Mouse (Mus musculus): ENCODE measurements around the gene Tenm4.

Tenm4 gene

DNA sequence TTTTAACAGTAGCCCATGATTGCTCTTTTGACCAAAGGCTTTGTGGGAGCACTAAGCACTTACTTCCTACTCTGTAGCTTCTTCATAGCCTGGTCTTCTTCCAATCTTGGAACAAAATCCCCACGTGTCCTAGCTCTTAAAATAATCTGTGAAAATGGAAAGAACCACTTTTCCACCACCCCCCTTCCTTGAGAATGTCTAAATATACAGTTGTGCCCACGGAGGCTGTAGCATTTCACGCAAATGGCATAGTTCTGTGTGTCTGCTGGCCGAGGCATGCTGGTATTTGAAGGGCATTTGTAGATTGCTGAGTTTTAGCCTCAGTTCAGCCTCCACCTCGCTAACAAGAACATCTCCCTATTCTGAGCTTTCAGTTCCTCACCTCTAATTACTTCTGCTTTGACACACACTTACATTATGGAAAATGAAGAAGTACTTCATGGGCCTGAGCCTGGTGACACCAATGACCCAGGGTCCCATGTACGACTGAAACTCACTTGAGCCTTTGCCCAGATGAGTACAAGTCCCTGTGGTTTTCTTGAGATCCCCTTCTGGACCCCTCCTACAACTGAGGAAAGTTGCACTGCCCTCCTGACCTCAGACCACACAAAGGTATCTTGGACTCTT lies 306.1 kb downstream of the Tenm4 start:
- no peak for DNase-seq (ENCODE audit: low spot score)

DNA sequence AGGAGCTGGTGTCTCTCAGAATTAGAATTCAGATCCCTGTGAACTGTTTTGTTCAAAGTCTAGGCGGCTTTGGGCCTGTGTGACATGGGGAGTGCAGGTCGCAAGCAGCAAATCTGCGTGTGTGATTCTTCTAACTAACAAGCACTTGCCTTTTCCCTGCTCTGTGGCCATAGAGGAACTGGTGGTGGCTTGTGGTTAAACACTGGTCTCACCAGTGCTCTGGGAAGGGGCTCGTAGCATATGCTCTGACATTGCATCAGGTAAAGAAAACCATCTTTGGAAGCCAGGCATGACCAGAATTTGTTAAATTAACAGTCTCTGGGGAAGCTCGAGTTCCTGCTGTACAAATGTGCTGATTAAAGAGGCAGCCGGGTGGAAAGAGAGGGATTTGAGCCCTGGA lies 308.1 kb downstream of the Tenm4 start:
- no peak for DNase-seq (ENCODE audit: low spot score)

DNA sequence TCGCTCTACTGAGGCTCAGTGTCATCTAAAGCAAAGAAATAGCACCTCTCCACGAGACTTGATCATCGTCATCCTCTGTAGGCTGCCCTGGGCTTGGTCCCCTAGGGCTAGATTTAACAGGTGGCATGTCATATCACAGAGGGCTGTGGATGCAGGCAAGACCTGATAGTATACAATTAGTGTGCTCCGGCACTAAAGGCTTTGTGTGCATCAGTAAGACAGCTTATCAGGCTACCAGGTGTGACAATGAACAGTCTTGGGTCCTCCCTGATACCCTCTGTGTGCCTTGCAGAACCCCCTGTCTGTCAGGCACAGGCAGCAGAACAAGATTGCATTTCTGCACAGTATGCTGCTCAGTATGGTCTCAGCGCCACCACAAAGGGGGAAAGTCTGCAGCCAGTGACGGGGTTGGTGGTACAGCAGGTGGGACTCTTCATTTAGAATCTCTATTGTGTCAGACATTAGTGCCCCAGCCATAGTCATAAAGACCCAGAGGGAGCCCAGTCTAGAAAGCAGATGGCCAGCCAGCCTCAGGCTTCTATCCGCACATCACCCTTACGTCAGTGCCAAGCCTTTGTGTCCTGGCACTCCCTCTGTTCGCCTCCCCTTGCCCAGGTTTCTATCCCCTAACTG lies 309.4 kb downstream of the Tenm4 start:
- no peak for DNase-seq (ENCODE audit: low spot score)

DNA sequence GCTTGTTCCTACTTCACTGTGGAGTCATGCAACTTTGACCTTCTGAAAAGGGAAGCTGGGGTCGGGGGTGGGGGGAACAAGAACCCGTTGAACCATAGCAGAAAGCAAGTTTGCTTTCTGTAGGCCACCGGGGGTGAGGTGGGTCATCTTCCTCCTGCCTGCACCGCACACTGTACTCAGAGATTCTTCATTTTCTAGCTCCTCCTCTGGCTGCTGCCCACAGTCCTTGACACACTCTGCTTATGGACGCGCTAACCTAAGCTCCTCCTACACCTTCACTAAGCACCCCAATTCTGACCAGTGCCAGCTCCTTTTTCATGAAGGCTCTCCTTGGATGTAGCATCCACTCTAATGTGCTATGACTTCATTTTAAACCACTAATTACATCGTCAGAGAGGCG lies 311.9 kb downstream of the Tenm4 start:
- no peak for DNase-seq (ENCODE audit: low spot score)

DNA sequence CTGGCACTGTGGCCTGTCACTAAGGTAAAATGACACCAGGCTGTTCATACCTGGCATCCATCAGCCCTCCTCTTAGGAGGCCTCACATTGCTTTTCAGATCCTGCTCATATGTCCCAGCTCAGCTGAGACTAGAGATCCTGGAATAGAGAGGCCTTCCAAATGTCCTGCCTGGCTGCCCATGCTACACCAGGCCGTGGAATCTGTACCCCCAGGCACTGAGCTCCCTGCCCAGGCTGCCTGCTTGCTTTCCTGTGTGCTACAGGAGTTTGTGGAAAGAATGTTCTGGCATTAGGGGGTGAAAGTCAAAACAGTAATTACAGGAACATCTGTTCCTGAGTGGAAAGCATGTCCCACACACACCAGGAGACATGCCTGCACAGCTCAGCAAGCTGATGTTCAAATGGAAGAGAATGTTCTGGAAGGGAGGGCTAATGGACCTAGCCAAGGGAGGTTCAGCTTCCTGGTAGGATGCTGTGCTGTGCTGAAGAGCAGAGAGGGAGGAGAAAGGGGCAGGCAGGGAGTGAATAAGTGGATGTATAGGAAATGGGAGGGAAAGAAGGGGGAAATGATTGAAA lies 313.0 kb downstream of the Tenm4 start:
- DNase-seq (ENCODE audit: low spot score), result no peak

DNA sequence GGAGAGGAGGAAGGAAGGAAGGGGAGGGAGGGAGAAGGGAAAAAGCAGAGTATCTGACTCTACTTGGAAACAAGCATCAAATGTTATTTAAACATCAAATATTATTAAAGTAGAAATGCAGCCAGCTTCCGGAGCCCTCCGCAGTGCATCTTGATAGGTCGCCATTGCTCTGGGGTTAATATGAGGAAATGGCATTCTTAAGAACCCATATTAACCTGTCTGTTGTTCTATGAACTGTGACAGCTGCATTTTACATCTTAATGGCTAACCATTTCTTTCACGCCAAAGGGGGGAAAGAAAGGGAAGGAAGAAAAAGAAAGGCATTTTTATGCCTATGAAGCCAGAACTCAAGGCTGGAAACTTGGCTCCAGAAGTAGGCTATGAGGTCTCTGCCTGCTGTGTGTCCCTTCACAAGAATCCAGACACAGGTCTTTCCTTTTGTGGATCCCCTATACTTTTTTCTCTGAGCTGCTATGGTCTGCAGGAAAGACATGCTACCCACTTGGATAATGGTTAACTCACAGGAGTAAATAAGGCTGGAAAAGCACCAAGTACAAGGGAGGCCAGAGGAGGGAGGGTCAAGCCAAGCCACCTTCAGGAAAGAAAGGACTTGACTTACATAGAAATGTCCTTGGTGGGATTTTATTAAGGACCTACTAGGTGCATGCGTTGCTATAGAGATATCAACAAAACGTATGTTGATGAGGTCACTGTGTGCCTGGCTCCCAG lies 318.5 kb downstream of the Tenm4 start:
- no peak for DNase-seq (ENCODE audit: low spot score)

DNA sequence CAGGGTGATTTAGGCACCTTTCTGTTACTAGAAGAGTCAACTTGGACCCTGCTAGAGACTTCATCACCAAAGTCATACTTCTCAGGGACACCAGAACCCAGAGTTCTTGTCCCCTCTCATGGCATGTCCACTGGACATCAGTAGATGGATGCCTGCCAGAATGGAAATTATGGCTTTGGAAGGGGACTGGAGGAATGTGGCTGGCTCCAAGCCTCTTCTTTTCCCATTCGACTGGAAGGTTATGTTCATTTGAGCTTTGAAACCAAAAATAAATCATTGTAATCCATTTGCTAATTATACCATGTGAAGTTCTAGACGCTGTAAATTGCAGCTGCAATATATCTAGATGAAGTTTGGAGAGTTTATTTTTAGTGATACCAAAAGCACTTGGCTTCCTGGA lies 320.9 kb downstream of the Tenm4 start:
- no peak for DNase-seq (ENCODE audit: low spot score)

DNA sequence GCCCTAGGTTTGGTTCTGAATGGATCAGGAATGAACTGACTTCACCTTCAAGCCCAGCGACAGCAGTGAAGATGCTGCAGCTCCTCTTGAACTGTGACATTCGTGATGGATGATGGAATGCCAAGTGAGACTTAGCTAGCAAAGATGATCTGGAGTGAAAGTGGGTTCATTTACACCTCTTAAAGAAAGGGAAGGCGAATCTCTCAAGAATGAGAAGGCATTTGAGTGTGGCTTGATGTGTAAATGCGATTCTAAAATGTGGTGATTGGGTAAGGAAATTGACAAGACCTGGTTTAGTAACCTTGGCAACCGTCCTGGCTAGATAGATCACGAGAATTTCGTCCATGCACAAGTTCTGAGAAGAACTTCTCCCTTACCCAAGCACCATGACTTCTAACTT lies 321.6 kb downstream of the Tenm4 start:
- DNase-seq (ENCODE audit: low spot score), result no peak

DNA sequence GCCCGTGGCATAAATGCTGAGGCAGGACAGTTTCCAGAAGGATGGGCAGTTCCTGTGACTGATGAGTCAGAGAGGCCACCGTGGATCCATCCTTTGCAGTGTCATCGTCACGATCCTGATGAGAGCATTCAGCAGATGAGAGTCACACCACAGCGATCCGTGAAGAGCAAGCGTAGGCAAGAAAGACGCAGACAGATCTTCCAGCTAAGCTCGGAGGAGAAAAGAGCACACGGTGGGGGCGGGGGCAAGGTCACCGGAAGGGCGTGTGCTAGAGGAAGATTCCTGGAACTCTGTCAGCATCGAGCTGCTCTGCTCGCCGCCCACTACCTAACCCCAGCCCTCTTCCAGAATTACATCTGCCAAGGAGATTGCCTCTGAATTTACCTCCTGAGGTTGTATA lies 323.0 kb downstream of the Tenm4 start:
- DNase-seq (ENCODE audit: low spot score), result no peak

DNA sequence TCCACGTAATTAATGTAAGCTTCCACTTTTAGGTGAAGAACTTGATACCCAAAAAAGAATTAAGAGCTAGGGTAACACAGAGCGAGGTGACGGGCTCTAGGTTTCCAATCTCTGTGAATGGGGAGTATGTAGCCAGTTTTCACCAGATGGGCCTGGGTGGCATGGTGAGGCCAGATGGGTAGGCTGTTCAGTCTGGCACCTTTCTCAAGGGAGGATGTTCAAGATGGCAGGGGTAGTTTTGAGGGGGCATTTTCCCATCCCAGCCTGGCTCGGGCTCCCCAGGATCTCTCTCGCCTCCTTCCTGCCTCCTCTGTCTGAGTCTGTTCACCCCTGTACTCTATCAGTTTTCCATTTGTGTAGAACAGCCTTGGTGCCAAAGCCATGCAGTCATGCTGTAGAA lies 329.1 kb downstream of the Tenm4 start:
- DNase-seq (ENCODE audit: low spot score), result no peak

DNA sequence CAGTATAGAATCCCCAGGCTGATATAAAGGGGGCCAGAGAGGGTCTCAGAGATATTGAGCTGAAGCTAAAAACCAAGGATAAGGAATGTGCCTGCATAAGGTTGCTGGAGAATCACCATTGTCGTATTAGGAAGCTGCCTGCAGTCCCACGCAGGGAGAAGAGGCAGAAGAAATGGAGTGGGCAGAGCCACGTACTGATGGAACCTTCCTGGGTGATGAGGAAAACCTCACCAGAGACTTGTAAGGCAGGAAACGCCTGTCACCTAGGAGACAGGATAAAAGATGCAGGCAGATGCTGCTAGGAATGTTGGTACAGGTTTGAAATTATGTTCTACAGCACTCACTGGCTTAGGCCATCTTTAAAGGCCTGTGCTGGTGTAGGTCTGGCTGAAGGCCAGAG lies 329.8 kb downstream of the Tenm4 start:
- DNase-seq (ENCODE audit: low spot score), result no peak

DNA sequence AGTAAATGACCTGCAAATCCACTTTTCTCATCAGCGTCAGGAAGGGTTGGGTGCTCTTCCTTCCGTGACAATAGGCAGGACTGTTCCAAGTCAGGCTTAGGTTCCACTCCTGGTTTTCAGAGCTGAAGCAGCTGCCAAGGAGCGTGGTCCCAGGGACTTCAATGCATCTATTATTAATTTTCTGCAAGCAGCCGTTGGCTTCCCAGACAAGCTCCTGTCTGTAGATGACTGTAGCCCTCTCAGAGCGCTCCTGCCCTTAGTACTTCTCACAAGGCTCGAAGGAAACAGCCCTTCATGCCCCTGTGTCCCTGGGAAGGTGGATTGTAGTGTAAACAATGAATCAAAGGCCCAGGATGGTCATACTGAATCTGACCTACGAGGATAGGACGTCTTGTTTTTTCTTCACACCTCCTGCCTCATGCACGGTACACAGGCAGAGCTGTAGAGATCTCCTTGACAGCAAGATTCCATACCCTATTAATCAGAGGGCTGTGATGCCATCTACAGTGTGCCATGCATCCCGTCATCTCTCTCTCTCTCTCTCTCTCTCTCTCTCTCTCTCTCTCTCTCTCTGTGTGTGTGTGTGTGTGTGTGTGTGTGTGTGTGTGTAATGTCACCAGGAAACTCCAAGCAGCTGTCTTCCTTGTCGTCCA lies 331.4 kb downstream of the Tenm4 start:
- DNase-seq (ENCODE audit: low spot score), result no peak

DNA sequence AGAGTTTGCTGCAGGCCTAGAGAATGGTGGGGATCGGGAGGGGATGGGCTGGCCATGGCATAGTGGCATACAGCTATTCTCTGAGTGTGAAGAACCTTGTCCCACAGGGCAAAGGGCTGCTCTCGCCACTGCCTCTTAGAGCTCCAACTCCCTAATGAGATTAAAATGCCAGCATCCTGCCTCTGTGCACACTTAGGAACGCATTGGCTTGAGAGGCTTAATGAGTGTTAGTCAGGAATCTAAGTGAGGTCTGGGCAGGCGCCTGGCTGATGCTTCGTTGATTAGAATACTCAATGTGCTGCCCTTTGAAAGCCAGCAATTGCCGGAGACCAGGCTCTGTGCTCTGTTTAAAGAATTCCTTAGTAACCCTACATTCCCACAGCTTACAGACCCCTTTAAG lies 334.5 kb downstream of the Tenm4 start:
- DNase-seq (ENCODE audit: low spot score), result no peak

DNA sequence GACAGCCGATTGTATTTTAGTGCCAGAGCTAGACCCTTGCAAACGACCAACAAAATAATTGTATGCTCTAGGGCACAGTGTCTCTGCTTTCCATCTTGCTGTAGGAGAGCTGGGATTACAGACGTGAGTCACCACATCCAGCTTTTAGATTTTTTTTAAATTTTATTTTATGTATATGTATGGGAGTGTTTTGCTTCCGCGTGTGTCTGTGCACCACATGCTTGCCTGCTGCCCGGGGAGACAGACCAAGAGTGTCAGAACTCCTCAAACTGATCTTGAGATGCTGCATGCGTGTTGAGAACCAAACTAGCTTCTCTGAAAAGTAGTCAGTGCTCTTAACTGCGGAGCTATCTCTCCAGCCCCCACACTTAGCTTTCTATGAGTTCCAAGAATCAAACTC lies 336.0 kb downstream of the Tenm4 start:
- no peak for DNase-seq (ENCODE audit: low spot score)

DNA sequence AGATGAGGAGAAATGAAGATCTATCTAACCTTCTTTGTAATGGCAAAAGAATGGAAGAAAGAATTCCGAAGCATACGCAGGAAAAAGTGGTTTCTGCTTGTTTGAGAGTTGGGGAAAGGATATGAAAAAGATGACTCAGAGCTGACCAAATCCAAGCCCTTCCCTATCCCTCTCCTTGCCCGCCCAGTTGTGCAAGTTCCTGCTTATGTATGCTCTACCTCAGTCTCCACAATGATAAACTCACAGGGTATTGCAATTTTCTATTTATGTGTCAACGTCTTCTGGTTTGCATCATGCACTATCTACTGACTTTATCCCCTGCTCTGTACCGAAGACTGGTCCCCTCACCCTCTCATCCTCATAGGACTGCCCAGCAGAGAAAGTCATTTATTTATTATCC lies 339.4 kb downstream of the Tenm4 start:
- DNase-seq (ENCODE audit: low spot score), result no peak

DNA sequence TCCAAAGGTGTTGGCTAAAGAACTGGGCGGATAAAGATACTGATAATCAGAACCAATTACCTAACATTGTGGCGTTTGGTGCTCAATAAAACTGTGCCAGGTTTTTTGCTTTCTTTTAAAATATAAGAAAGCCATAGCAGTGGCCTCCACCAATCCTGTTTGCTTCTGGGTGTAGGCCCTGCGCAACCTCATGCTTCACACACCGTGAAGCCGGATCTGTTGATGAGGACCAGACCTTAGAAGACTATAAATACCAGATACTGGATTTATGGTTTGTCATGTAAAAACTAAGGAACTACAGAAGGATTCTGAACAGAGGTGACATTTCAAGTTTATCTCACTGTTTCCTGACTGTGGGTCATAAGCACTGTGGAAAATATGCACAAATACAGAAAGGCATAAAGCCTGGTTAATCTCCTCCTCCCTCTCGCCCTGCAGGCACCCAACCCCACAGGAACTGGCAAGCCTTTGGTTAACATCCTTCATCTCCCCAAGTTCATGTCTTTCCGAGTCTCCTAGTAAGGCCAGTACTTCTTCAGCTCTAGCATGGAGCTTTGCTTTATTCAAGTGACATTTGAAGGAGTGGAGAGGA lies 340.1 kb downstream of the Tenm4 start:
- no peak for DNase-seq (ENCODE audit: low spot score)

DNA sequence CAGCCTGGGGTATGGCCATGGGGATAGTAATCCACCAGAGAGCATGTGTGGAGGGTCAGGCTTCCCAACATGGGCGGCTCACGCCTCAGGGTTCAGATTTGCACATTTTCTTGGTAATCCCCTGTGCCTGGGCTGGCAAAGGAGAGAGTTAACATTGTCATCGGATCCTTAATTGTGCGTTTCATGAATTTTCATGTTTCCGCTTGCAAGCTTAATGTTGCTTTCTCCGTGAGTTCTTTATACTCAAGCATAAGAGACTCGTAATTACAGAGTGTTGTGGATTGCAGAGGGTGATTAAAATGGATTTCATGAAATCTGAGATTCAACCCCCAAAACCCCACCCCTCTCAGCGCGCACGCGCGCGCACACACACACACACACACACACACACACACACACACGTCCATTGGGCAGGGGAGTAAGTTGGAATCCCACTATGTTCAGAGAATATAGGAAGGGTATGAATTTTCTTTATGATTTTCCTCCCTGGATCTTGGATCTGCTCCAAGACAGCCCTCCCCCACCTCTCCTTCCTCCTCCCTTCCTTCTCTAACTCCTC lies 341.0 kb downstream of the Tenm4 start:
- no peak for DNase-seq (ENCODE audit: low spot score)

DNA sequence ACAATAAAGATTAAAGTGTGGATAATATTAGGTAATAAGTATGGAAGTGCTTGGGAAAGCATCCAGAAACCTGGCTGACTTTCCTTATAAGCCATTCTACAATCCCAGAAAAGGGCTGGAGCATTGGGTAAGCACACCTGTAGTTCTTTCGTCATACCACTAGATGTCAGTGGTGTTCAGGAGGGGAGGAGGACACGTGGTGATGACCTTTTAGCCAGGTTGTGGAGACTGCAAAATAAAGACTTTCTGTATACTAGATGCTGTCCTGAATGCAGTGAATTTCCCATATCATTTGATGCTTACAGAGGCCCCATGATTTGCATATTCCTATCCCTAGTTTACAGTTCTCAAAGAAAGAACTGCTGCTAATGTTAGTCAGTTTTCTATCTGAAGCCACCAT lies 348.2 kb downstream of the Tenm4 start:
- no peak for DNase-seq (ENCODE audit: low spot score)

DNA sequence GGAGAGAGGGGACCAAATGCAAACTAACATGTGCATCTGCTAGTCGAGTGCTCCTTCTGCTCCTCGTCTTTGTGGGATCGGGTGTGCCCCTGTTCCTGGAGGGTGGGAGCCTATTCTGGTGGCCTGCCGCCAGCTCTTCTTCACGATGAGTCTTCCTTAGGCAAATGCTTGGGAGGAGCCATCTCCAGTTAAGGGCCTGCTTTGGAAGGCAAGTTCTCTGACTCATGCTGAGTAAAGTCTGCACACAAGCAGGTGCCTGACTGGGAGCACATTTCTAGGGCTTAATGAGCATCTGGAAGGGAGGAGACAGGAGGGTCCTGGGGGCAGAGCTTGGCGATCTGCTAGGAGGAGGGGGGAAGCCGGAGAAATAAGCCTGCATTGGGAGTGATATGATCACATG lies 350.9 kb downstream of the Tenm4 start:
- DNase-seq (ENCODE audit: low spot score), result no peak

DNA sequence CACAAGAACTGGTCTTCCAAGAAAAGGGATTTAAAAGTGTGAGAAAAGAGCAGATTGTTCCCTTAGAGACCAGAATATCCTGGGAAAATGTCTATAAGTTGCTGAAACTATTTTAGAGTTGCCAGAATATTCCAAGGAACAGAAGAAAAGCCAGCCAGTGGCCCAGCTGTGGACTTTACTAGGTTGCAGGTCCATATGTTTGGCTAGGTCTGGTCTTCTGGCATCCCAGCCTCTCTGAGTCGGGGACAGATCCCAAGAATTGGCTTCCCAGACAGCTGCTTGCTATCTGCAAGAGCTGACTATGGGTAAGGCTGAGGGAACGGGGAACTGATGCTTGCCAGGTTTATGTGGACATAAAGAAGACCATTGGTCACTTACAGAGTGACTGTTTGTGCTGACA lies 352.6 kb downstream of the Tenm4 start:
- no peak for DNase-seq (ENCODE audit: low spot score)

DNA sequence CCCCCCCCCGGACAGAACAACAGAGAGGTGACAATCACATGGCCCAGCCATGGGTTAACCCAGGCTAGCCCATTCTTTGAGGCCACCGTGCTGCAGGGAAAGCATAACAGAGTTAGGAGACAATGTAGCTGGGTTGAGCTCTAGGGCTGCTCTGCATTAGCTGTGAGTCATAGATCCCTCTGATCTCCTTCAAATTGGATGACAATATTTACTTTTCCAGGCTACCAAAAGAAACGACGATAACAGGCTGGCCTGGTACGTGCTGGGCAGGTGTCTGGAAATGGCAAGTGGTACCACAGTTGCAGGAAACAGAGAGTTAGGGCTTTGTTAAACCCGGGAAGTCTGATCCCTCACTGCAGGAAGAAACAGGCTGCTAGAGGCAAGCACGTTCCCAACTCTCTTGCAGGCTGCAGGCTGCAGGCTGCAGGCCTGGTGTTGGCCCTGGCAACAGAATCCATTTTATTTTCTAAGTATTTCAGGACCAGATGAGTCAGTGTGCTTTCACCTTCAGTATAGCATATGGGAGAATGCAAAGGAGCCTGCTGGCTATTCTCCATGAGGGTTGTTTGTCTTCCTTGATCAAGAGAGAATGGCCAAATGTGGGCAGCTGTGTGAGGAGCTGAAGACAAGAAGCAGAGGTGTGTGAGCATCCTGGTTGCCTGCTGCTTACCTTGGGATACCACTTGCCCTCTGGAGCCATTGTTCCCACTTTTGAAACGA lies 353.6 kb downstream of the Tenm4 start:
- DNase-seq (ENCODE audit: low spot score), result no peak
